Mouse (Mus musculus): ENCODE data around the gene Fam20b. TPM values are rescaled to one million over a fixed set of nuclear protein-coding genes. Genes with fewer than 3 reads are reported as not detected.
A peak's percentile ranks its signal among the peaks of the same experiment; 100 is the strongest.

Fam20b gene
- polyA plus RNA-seq, 1 experiment from 2014 or later: 30.0 TPM

DNA sequence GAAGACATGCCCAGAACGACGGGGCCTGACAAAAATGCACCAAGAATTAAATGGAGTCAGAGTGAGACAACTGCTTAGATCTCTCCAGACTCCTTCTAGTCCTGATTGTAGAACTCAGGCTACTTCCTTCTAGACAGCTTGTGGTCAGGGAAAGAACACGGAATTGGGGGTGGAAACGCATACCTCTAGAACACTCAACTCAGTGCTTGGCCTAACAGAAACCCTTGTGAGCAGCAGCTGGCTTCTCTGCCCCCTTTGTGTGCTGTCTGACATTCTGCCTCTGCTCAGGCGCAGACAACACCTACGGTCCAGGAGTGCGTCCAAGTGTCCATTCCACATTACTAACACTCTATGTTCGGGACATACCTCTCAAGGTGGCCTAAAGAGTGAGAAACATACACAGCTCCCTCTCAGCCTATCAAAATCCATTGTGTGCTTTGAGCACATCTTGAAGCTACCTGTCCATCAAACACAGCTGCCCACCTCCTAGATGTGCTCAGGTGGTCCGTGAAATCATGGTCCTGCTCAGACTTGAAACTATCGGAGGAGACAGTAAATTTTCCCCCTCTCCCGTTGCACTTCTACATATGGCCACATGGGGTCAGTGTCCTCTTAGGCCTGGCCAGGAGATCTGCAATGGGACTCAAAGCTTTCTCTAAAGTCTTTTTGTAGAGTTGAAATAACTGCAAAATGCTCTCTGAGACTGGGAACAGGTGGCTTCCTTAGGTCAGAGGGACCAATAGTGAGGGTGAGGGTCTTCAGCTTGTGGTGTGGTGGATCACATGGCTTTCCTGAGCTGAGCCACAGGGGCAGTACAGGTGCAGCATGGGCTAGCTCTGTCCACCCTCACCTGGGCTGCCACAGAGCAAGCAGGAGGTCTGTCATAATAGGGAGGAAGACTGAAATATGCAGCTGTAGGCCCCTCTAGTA is 22.9 kb upstream of the Fam20b start:
- H3K4me2 ChIP-seq (ENCODE audit: low read depth, low read length): no peak overlapping the region
- 0 out of 2 replicates have a peak, but pooled peaks cover 2% of the 10 kb centered on the region for H3K4me1 ChIP-seq (ENCODE audit: control insufficient read depth, insufficient read depth, low read length)
- ATAC-seq (ENCODE audit: low read depth) (0 out of 2 replicates have a peak, but pooled peaks have one; percentile 31), DNase-seq (ENCODE audit: low spot score) (peak; percentile 78)
- H3K9me3 ChIP-seq (ENCODE audit: control insufficient read depth, low read length): no peaks in the 10 kb centered on the region
- 55% methylated on average over 11 of the region's 11 CpGs for WGBS
- H3K27me3 ChIP-seq (replicated peaks; ENCODE audit: control insufficient read depth, insufficient read depth, low read length): no peaks in the 10 kb centered on the region
- no peak overlapping the region for H3K9ac ChIP-seq (ENCODE audit: low read depth, low read length)
- H3K27ac ChIP-seq (replicated peaks; ENCODE audit: low read depth, low read length): no peak overlapping the region
- no peak overlapping the region for H3K4me3 ChIP-seq (ENCODE audit: low read depth, low read length)
- H3K36me3 ChIP-seq (ENCODE audit: control insufficient read depth, insufficient read depth, low read length): no peaks in the 10 kb centered on the region

DNA sequence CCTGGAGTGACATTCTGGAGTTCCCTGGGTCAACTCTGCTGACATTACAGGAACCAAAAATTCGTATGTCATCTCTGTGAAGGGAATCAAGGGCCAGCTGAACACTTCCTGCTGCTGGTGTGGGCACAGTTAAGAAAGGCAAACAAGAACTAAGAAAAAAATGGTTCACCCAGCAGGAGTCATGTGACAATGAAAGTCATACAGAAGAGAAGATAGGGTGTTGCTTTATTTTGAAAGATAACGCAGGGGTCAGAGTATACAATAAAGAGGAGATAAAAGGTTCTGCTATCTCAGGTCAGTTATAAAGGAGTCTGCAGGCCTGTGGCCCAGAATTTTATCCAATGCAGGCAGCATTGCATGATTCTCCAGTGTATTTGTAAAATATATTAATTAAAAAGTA is 16.9 kb upstream of the Fam20b start:
- 63% methylated on average over 2 of the region's 2 CpGs for WGBS
- H3K27ac ChIP-seq (replicated peaks; ENCODE audit: low read depth, low read length): no peak overlapping the region
- H3K4me3 ChIP-seq (ENCODE audit: low read depth, low read length): no peak overlapping the region
- H3K4me1 ChIP-seq (ENCODE audit: control insufficient read depth, insufficient read depth, low read length): no peaks in the 10 kb centered on the region
- DNase-seq (ENCODE audit: low spot score) (no peak), ATAC-seq (ENCODE audit: low read depth) (no peak)
- no peak overlapping the region for H3K4me2 ChIP-seq (ENCODE audit: low read depth, low read length)
- H3K27me3 ChIP-seq (replicated peaks; ENCODE audit: control insufficient read depth, insufficient read depth, low read length): no peaks in the 10 kb centered on the region
- H3K9me3 ChIP-seq (ENCODE audit: control insufficient read depth, low read length): no peaks in the 10 kb centered on the region
- H3K9ac ChIP-seq (ENCODE audit: low read depth, low read length): no peak overlapping the region
- H3K36me3 ChIP-seq (ENCODE audit: control insufficient read depth, insufficient read depth, low read length): no peaks in the 10 kb centered on the region

GRCm38 (mm10) chr1:156734019-156734418 is 15.1 kb upstream of the Fam20b start:
- DNase-seq (ENCODE audit: low spot score) (no peak), ATAC-seq (ENCODE audit: low read depth) (peak; percentile 54; the same call in 1 of the 2 replicates)
- H3K4me3 ChIP-seq (ENCODE audit: low read depth, low read length): no peak overlapping the region
- no peaks in the 10 kb centered on the region for H3K27me3 ChIP-seq (replicated peaks; ENCODE audit: control insufficient read depth, insufficient read depth, low read length)
- no peak overlapping the region for H3K9ac ChIP-seq (ENCODE audit: low read depth, low read length)
- H3K4me1 ChIP-seq (ENCODE audit: control insufficient read depth, insufficient read depth, low read length): no peaks in the 10 kb centered on the region
- no peak overlapping the region for H3K4me2 ChIP-seq (ENCODE audit: low read depth, low read length)
- H3K27ac ChIP-seq (replicated peaks; ENCODE audit: low read depth, low read length): peak overlapping the region; percentile 29; the same call in 1 of the 2 replicates
- H3K36me3 ChIP-seq (ENCODE audit: control insufficient read depth, insufficient read depth, low read length): no peaks in the 10 kb centered on the region
- no peaks in the 10 kb centered on the region for H3K9me3 ChIP-seq (ENCODE audit: control insufficient read depth, low read length)
- 50% methylated on average over 3 of the region's 3 CpGs for WGBS

DNA sequence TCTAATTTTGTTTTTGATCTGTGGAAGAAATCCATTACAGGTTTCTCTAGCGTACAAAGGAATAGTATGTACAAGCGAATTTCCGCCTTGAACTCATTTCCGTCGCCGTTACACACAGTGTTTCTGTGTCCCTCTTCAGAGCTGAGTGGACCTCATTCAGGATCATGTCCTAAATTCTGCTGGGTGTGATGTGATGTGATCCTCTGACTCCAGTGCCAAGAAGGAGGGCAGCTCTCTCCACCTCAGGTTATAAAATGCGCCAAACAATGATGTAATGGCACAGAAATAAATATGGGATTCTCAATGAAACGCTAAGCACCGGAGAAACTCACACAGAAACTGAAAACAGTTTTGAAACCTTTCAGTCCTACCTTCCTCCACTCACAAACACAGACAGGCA is 14.7 kb upstream of the Fam20b start:
- Histone ChIP-seq H3K9ac (ENCODE audit: low read depth, low read length) (no peak overlapping the region), H3K27me3 (replicated peaks; ENCODE audit: control insufficient read depth, insufficient read depth, low read length) (no peaks in the 10 kb centered on the region), H3K36me3 (ENCODE audit: control insufficient read depth, insufficient read depth, low read length) (no peaks in the 10 kb centered on the region), H3K9me3 (ENCODE audit: control insufficient read depth, low read length) (no peaks in the 10 kb centered on the region), H3K4me1 (ENCODE audit: control insufficient read depth, insufficient read depth, low read length) (no peaks in the 10 kb centered on the region), H3K27ac (replicated peaks; ENCODE audit: low read depth, low read length) (peak overlapping the region; percentile 65), H3K4me2 (ENCODE audit: low read depth, low read length) (no peak overlapping the region), H3K4me3 (ENCODE audit: low read depth, low read length) (no peak overlapping the region)
- no peak for ATAC-seq (ENCODE audit: low read depth)
- 87% methylated on average over 9 of the region's 9 CpGs for WGBS
- no peak for DNase-seq (ENCODE audit: low spot score)

DNA sequence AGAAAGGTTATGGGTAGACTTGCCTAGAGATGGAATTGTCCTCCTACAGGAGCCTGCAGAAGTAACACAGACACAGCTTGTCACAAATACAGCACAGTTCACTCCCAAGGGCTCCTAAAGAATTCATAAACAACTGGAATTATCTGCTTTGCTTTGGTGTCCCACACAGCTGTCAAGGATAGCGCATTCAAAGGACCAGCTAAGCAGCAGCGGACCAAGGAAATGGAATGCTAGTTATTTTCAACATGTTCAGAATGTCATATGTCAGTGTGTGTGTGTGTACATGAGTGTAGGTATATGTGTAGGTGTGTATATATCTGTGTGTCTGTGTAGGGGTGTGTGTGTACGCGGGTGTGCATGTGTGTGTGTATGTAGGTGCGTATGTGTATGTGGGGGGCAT is 14.1 kb upstream of the Fam20b start:
- Histone ChIP-seq H3K9me3 (ENCODE audit: control insufficient read depth, low read length) (no peaks in the 10 kb centered on the region), H3K4me3 (ENCODE audit: low read depth, low read length) (no peak overlapping the region), H3K36me3 (ENCODE audit: control insufficient read depth, insufficient read depth, low read length) (no peaks in the 10 kb centered on the region), H3K9ac (ENCODE audit: low read depth, low read length) (no peak overlapping the region), H3K4me1 (ENCODE audit: control insufficient read depth, insufficient read depth, low read length) (no peaks in the 10 kb centered on the region), H3K27me3 (replicated peaks; ENCODE audit: control insufficient read depth, insufficient read depth, low read length) (no peaks in the 10 kb centered on the region), H3K4me2 (ENCODE audit: low read depth, low read length) (no peak overlapping the region), H3K27ac (replicated peaks; ENCODE audit: low read depth, low read length) (peak overlapping the region; percentile 65)
- ATAC-seq (ENCODE audit: low read depth): no peak
- DNase-seq (ENCODE audit: low spot score): no peak
- WGBS: 92% methylated on average over 5 of the region's 5 CpGs

- H3K9ac ChIP-seq (ENCODE audit: low read depth, low read length): no peak overlapping the region
- H3K9me3 ChIP-seq (ENCODE audit: control insufficient read depth, low read length): no peaks in the 10 kb centered on the region
- WGBS: 64% methylated on average over 9 of the region's 9 CpGs
- no peak overlapping the region for H3K4me3 ChIP-seq (ENCODE audit: low read depth, low read length)
- ATAC-seq (ENCODE audit: low read depth) (no peak), DNase-seq (ENCODE audit: low spot score) (no peak)
- no peak overlapping the region for H3K4me2 ChIP-seq (ENCODE audit: low read depth, low read length)
- H3K4me1 ChIP-seq (ENCODE audit: control insufficient read depth, insufficient read depth, low read length): no peaks in the 10 kb centered on the region
- no peaks in the 10 kb centered on the region for H3K36me3 ChIP-seq (ENCODE audit: control insufficient read depth, insufficient read depth, low read length)
- no peak overlapping the region for H3K27ac ChIP-seq (replicated peaks; ENCODE audit: low read depth, low read length)
- H3K27me3 ChIP-seq (replicated peaks; ENCODE audit: control insufficient read depth, insufficient read depth, low read length): no peaks in the 10 kb centered on the region
Observed at GRCm38 (mm10) chr1:156730802-156731201, 11.9 kb upstream of the Fam20b start.

- 78% methylated on average over 12 of the region's 14 CpGs for whole genome bisulfite sequencing
- ATAC-seq (ENCODE audit: low read depth) (no peak), DNase-seq (ENCODE audit: low spot score) (no peak)
- Histone ChIP-seq H3K9ac (ENCODE audit: low read depth, low read length) (no peak overlapping the region), H3K4me3 (ENCODE audit: low read depth, low read length) (no peak overlapping the region), H3K36me3 (ENCODE audit: control insufficient read depth, insufficient read depth, low read length) (no peaks in the 10 kb centered on the region), H3K4me2 (ENCODE audit: low read depth, low read length) (no peak overlapping the region), H3K27ac (replicated peaks; ENCODE audit: low read depth, low read length) (no peak overlapping the region), H3K4me1 (ENCODE audit: control insufficient read depth, insufficient read depth, low read length) (no peaks in the 10 kb centered on the region), H3K9me3 (ENCODE audit: control insufficient read depth, low read length) (no peaks in the 10 kb centered on the region), H3K27me3 (replicated peaks; ENCODE audit: control insufficient read depth, insufficient read depth, low read length) (no peaks in the 10 kb centered on the region)
Observed at GRCm38 (mm10) chr1:156727234-156728108, 8.6 kb upstream of the Fam20b start.

DNA sequence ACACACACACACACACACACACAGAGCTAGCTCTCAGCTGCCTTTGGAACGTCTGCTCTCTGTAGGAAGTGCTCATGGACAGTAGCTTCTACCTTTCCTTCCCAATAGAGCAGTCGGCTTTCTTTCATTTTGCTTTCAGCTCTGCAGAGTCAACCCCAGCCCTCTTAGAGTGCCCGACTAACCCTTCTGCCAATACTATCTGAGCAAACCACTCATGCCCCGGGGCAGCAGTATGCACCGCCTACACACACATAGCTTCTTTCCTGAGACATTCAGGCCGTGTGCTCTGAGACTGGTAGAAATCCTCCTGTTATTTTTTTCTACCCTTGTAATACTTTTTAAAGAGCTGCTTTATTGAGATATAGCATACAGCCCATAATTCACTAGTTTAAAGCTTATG is 3.2 kb upstream of the Fam20b start:
- H3K9ac ChIP-seq (ENCODE audit: low read depth, low read length): no peak overlapping the region
- no peaks in the 10 kb centered on the region for H3K27me3 ChIP-seq (replicated peaks; ENCODE audit: control insufficient read depth, insufficient read depth, low read length)
- no peak overlapping the region for H3K4me2 ChIP-seq (ENCODE audit: low read depth, low read length)
- 0 out of 2 replicates have a peak, but pooled peaks cover 4% of the 10 kb centered on the region for H3K4me1 ChIP-seq (ENCODE audit: control insufficient read depth, insufficient read depth, low read length)
- no peaks in the 10 kb centered on the region for H3K36me3 ChIP-seq (ENCODE audit: control insufficient read depth, insufficient read depth, low read length)
- ATAC-seq (ENCODE audit: low read depth): no peak
- H3K4me3 ChIP-seq (ENCODE audit: low read depth, low read length): no peak overlapping the region
- H3K27ac ChIP-seq (replicated peaks; ENCODE audit: low read depth, low read length): no peak overlapping the region
- no peak for DNase-seq (ENCODE audit: low spot score)
- 36% methylated on average over 6 of the region's 6 CpGs for WGBS
- H3K9me3 ChIP-seq (ENCODE audit: control insufficient read depth, low read length): no peaks in the 10 kb centered on the region

Measured in embryonic facial prominence, embryonic 14.5 days (tissue).